Mouse (Mus musculus) cortical plate, adult 2 months (tissue): ENCODE data around the gene Tsga10. TPM values are rescaled to one million over a fixed set of nuclear protein-coding genes. Genes with fewer than 3 reads are reported as not detected.

ENCODE experiments used
- H3K27ac ChIP-seq: fragments of 200-500 bp; 2 replicates; pipeline ENCODE4 v1.5.1; 2012; ENCODE audit warnings: low read length, control low read depth, inconsistent platforms; ENCODE audit not compliant: insufficient read depth
- H3K4me1 ChIP-seq: fragments of 200-500 bp; 2 replicates; pipeline ENCODE4 v1.6.1; 2011; ENCODE audit warnings: low read length; ENCODE audit not compliant: control insufficient read depth, insufficient read depth
- H3K4me3 ChIP-seq: fragments of 200-500 bp; 2 replicates; pipeline ENCODE4 v1.5.1; 2011; ENCODE audit warnings: mild to moderate bottlenecking, low read length, control low read depth; ENCODE audit not compliant: insufficient read depth
- CTCF ChIP-seq: fragments of 200-500 bp; IDR thresholded peaks from 2 replicates; pipeline ENCODE4 v1.5.1; 2011; ENCODE audit warnings: mild to moderate bottlenecking, control low read depth, low read length; ENCODE audit not compliant: insufficient read depth; ENCODE audit errors: extremely low read depth
- POLR2A ChIP-seq: fragments of 200-500 bp; IDR thresholded peaks from 2 replicates; pipeline ENCODE4 v1.6.1; 2011; ENCODE audit warnings: mild to moderate bottlenecking, low read length, control low read depth; ENCODE audit not compliant: insufficient read depth; ENCODE audit errors: extremely low read depth
- polyA plus RNA-seq: library from polyadenylated mRNA; depleted of rRNA; stranded (reverse); fragments of >200 nt; gene quantifications from 2 replicates; pipeline ENCODE4 v1.2.3, GENCODE M21; 2012

Gene Tsga10
- polyA plus RNA-seq, 1 experiment = 13.2 TPM

GRCm38 (mm10) chr1:37877736-37878460 is 11.7 kb upstream of the Tsga10 start:
- Histone ChIP-seq H3K4me1 (peaks cover 1% of the 10 kb centered on the region; the same call in 1 of the 2 replicates), H3K4me3 (no peak overlapping the region), H3K27ac (no peak overlapping the region)
- no peak for TF ChIP-seq CTCF
- TF ChIP-seq POLR2A = no peak

GRCm38 (mm10) chr1:37873157-37873556 is 6.9 kb upstream of the Tsga10 start:
- H3K4me1 ChIP-seq = peaks cover 1% of the 10 kb centered on the region; the same call in 1 of the 2 replicates
- H3K4me3 ChIP-seq = no peak overlapping the region; the same call in 1 of the 2 replicates
- TF ChIP-seq CTCF (no peak), POLR2A (no peak)
- H3K27ac ChIP-seq = no peak overlapping the region

GRCm38 (mm10) chr1:37872131-37873067 is 6.2 kb upstream of the Tsga10 start:
- TF ChIP-seq CTCF = no peak
- no peak for TF ChIP-seq POLR2A
- peak overlapping the region; percentile 31 for H3K4me3 ChIP-seq
- peak overlapping the region; percentile 47 for H3K27ac ChIP-seq
- peaks cover 1% of the 10 kb centered on the region; the same call in 1 of the 2 replicates for H3K4me1 ChIP-seq

- Histone ChIP-seq H3K27ac (peak within 1 kb of the TSS; percentile 47), H3K4me1 (peaks cover 1% of the 10 kb centered on the region; the same call in 1 of the 2 replicates), H3K4me3 (peak within 1 kb of the TSS; percentile 31)
- no peak for TF ChIP-seq POLR2A
- no peak for TF ChIP-seq CTCF
Measured at GRCm38 (mm10) chr1:37871704-37872103, 5.5 kb upstream of the Tsga10 start, which contains the start of gene Lipt1. Gene Lipt1, plus strand, starts transcription at chr1:37871738.

- H3K4me1 ChIP-seq = peaks cover 1% of the 10 kb centered on the region; the same call in 1 of the 2 replicates
Measured at GRCm38 (mm10) chr1:37869362-37869761, 3.1 kb upstream of the Tsga10 start.

GRCm38 (mm10) chr1:37868640-37869039 is 2.4 kb upstream of the Tsga10 start:
- H3K4me3 ChIP-seq = no peak overlapping the region
- H3K27ac ChIP-seq = no peak overlapping the region
- TF ChIP-seq CTCF = no peak
- no peak for TF ChIP-seq POLR2A
- peaks cover 1% of the 10 kb centered on the region; the same call in 1 of the 2 replicates for H3K4me1 ChIP-seq

More at GRCm38 (mm10) chr1:37869362-37869761, 3.1 kb upstream of the Tsga10 start:
- TF ChIP-seq CTCF (no peak), POLR2A (no peak)
- Histone ChIP-seq H3K27ac (no peak overlapping the region), H3K4me3 (no peak overlapping the region)

GRCm38 (mm10) chr1:37867684-37868322 is 1.6 kb upstream of the Tsga10 start:
- H3K4me3 ChIP-seq = no peak overlapping the region
- TF ChIP-seq CTCF (no peak), POLR2A (no peak)
- no peak overlapping the region for H3K27ac ChIP-seq
- H3K4me1 ChIP-seq = no peaks in the 10 kb centered on the region

GRCm38 (mm10) chr1:37867056-37867455 is 827 bp upstream of the Tsga10 start:
- H3K4me1 ChIP-seq = no peaks in the 10 kb centered on the region
- H3K4me3 ChIP-seq = no peak overlapping the region
- H3K27ac ChIP-seq = no peak overlapping the region
- TF ChIP-seq CTCF (peak; percentile 54), POLR2A (no peak)

GRCm38 (mm10) chr1:37865401-37866215 is 621 bp downstream of the Tsga10 start:
- H3K4me3 ChIP-seq = peak overlapping the region; percentile 52
- peak overlapping the region; percentile 88 for H3K27ac ChIP-seq
- no peaks in the 10 kb centered on the region for H3K4me1 ChIP-seq
- TF ChIP-seq CTCF (no peak), POLR2A (no peak)
